Comparison of ENCODE assay signal across 15 mouse cellular contexts in the genomic region with DNA sequence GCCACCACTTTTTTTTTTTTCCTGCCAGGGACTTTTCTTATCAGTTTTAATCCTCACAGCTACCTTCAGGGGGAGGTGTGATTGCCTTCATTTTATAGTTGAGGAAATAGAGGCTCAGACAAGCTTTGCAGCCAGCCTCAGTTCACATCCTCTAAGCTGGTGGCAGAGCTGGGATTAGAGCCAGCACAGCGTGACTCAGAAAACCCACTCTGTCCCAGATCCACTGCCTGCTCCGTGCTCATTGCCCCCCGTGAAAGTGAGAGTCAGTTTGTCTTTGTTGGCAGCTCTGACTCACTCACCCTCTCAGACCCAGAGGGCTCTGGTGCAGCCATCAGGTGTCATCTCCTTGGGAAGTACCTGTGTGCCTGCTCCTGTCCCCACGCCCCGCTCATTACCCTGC. TPM values are rescaled to one million over a fixed set of nuclear protein-coding genes. Genes with fewer than 3 reads are reported as not detected.
DNase-seq lines count a peak whose midpoint lies in the region; ATAC-seq and TF ChIP-seq lines count a peak whose summit lies in the region.
"Had no signal": no experiment of that assay in that cellular context is flagged by ENCODE, and none has a peak within 500 bp of the region (broad histone marks: within the 10 kb centered on the region; RNA-seq: fewer than 3 reads in every experiment).

No protein-coding gene starts in this region.

- ATAC-seq in Patski: no peak
- no peak for ATAC-seq in activated CD4-positive, CD25-positive, alpha-beta regulatory T cell, adult 4 months
- ATAC-seq: forebrain, embryonic 13.5 days had no signal

- H3K27me3 ChIP-seq in Patski: no peaks in the 10 kb centered on the region
- H3K27me3 ChIP-seq: embryonic facial prominence, embryonic 13.5 days; forebrain, embryonic 13.5 days; heart, embryonic 12.5 days; hindbrain, embryonic 15.5 days; limb, embryonic 13.5 days; lung, embryonic 15.5 days; neural tube, embryonic 12.5 days had no signal

- POLR2A ChIA-PET in Patski (lab: Charles Lee): no interaction called here

- DNase-seq in Patski (ENCODE audit: low read depth, low spot score): peak; percentile 27
- peak; percentile 85 for DNase-seq in brain, adult 2 months (ENCODE audit: low read depth, low spot score)
- peak; percentile 10 for DNase-seq in layer of hippocampus, adult 9-10 months (ENCODE audit: low spot score)
- peak; percentile 73 for DNase-seq in right cerebral cortex, adult 18-20 months
- no peak for DNase-seq in embryo, embryonic 10 days (ENCODE audit: low spot score)
- no peak for DNase-seq in cerebellum, postnatal 36 days
- DNase-seq: thymus, adult 2 months had no signal

- in situ Hi-C loops in Patski (cut with MboI; ENCODE audit: low pct_unique_long_range_greater_than_20kb): no loop called here

- CTCF ChIA-PET in Patski (lab: Charles Lee): no interaction called here

- TF ChIP-seq CTCF in Patski (IDR thresholded peaks at IDR 0.05): no peak

RNA-seq across cellular contexts. Expression of a gene that starts 34.2 kb away (rescaled TPM):
- polyA plus RNA-seq in Patski (2021): 35.4 TPM
- under 1 TPM in 1 of 2 experiments, not detected in 1; 0.19 TPM for polyA plus RNA-seq in activated CD4-positive, CD25-positive, alpha-beta regulatory T cell, adult 4 months (2017; shearing (Covaris generic))

Comparison
In these comparisons a context has a peak if more than half of its experiments do, and no peak if none do; other contexts are left out.
1. DNase-seq: peak in Patski (single experiment), brain, adult 2 months (single experiment), layer of hippocampus, adult 9-10 months (single experiment) and right cerebral cortex, adult 18-20 months (single experiment); none in embryo, embryonic 10 days (single experiment) and cerebellum, postnatal 36 days (0 of 2).
2. RNA of a gene that starts 34.2 kb away (polyA plus RNA-seq): 35.4 TPM in Patski (single experiment); 0.19 TPM in activated CD4-positive, CD25-positive, alpha-beta regulatory T cell, adult 4 months; every median in the first group is over 10 times any median in the second.